Mouse (Mus musculus) megakaryocyte progenitor cell, adult 5-6 weeks (primary cell): ENCODE measurements around the gene Ulk3. TPM values are rescaled to one million over a fixed set of nuclear protein-coding genes. Genes with fewer than 3 reads are reported as not detected.

Source experiments
- ATAC-seq: replicated peaks from 2 replicates; pipeline ENCODE4 v1.8.0; 2016; ENCODE audit warnings: mild to moderate bottlenecking, moderate TSS enrichment, inconsistent platforms; ENCODE audit not compliant: poor library complexity
- total RNA-seq, 2 experiments: library from RNA; stranded (forward) in 1 of 2; stranded (reverse) in 1 of 2; fragments of 157-497, 149-512 nt in 1 of 2; fragments of 200-1000 nt in 1 of 2; gene quantifications; 2 replicates each; pipeline versions ENCODE4 v1.2.3 to v1.2.4; 2015 to 2017

The Ulk3 gene
- total RNA-seq, 2 experiments from 2014 or later, result 1.8 to 4.0 TPM

DNA sequence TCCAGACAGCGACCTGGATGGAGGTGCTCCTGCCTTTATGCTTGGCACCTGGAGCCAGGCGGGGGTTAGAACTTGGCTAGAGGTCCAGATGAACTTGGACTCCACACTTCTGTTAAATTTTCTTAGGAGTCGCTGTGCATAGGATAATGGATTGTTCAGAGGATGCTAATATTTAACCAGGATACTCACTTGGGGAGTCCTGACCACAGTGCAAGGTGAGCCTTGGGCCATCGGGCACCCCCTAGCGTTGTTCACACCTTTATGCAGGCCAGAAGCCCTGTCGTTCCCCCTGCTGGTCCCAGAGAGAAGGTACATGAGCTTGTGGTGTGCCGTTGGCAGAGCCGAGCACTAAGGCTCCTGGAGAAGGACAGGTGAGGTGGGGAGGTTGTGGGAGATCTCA lies 22.4 kb upstream of the Ulk3 start:
- ATAC-seq, result no peak

DNA sequence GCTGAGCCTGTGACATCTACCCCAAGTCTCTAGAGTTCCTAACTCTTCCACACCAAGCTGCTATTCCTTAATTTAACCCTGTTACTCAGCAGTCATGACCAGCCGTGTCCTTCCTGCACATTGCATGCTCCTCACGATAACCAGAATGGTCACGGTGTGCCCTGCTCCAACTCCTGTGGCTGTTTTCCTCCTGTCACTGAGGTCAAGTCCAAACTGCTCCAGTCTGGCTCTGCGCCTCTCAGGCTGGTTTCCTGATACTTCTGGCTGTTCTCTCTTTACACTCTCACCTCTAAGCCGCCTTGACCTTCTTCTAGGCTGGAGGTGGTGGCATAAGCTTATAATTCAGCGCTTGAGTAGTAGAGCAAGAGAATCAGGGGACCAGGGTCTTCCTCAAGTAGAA lies 20.8 kb upstream of the Ulk3 start:
- ATAC-seq, result no peak

DNA sequence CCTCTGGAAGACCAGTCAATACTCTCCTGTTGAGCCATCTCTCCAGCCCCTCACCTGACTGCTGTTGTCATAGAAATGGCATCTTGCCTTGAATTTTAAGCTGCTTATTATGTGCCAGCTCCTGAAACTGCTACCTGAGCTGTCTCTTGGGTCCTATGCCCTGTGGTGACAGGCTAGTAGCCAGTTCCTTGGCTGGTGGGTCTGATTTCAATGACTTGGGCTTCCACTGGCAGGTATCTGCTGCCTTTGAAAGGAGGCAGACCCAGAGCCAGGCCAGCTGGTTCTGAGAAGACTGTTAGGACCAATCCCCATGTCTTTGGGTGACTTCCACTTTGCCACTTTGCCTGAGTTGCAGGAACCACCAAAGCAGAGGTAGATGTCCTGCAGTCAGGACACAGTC lies 14.9 kb upstream of the Ulk3 start:
- ATAC-seq, result no peak

DNA sequence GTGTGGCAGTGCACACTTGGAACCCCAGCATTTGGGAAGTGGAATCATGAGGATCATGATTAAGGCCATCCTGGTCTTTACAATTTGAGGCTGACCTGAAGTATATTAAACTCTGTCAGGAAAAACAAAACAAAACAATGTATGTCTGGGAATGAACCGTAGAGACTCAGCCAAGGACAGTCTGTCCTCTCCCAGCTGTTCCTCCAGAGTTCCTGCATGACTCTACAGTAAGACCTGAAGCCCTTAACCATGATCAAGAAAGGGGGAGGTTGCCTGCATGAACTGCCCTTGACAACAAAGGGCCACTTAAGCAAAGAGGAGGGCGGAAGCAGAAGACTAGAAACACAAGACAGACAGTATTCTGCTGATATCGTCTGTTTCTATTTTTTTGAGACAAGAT lies 13.7 kb upstream of the Ulk3 start:
- no peak for ATAC-seq

DNA sequence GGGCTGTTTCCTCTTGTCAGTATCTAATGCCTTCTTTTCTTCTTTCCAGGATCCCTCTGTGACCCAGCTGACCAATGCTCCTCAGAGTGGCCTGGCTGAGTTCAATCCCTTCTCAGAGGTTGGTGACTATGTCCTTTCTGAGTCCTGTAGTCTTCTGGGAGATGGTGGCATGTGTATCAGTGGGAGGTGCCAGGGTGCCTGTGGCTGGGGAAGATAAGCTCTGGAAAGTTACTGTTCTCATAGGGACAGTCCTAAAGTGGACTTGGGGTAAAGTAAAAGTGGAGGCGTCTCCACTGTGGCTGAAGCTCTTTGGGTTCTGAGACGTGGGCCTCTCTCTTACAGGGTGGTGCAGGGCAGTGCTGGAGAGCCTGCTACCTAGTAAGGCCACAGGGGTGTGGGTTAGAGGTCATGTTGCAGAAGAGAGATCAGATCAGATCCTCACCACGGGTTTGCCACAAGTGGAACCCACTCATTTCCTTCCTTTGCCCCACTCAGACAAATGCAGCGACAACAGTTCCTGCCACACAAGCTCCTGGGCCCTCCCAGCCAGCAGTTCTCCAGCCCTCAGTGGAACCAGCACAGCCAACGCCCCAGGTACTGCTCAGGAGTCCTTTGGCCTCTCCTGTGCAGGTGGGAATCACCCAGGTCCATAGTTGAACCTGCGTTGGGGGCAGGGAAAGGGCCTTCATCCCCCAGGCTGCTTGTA lies 12.0 kb upstream of the Ulk3 start:
- peak; percentile 90 for ATAC-seq

DNA sequence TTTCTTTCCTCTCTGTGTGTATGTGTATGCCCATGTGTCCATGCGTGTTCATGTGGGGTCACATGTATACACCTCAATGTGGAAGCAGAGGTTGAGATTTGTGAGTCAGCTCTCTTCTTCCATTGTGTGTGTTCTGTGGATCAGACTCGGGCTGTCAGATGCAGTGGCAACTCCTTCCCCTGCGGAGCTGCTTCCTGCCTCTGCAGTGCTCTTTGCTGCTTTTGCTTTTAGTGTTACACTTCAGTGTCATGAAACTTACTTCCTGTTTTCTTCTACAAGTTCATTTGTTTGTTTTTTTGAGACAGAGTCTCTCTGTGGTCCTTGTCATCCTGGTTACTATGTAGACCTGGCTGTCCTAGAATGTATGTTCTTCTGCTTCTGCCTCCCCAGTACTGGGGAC lies 4.3 kb upstream of the Ulk3 start:
- ATAC-seq, result no peak

DNA sequence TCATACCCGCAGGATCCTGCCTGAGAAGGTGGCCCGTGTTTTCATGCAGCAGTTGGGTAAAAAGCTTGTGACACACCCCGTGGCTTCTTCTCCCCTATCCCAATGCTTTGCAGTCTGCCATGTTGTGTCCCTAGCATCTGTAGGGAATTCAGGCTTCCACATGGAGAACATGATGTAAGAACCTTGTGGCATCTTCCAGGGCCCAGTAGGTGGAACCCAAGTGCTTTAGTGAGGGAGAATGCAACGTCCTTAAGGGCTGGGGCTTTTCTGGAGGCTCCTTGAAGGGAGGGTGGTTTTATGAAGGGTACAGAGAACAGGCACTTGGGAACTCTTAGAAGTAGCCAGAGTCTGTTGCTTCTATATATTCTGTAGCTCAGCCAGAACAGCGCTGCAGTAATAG lies 1.5 kb downstream of the Ulk3 start:
- no peak for ATAC-seq

DNA sequence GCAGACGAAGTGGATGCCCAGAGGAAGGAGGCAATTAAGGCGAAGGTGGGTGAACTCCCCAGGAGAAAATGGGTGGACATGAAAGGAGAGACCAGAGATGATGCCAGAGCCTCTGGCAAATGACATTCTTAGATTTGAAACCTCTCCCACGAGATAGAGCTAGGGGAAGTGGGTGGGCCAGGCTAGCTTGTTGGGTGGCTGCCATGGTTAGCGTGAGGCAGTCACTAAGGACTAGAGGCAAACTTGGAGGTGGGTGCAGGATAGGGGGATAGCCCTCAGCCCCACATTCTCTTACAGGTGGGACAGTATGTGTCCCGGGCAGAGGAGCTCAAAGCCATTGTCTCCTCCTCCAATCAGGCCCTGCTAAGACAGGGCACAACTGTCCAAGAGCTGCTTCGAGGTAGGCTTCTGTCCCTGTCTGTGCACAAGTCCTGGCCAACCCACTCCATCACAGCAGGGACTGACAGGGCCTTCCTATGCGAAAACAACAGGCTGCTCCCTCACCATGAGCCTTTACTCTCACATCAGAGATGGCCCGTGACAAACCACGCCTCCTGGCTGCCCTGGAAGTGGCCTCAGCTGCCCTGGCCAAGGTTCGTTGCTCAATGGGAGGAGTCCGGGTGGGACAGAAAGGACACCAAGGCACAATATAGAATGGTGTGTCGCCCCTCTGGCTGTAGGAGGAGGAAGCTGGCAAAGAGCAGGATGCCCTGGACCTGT lies 4.4 kb downstream of the Ulk3 start:
- no peak for ATAC-seq

DNA sequence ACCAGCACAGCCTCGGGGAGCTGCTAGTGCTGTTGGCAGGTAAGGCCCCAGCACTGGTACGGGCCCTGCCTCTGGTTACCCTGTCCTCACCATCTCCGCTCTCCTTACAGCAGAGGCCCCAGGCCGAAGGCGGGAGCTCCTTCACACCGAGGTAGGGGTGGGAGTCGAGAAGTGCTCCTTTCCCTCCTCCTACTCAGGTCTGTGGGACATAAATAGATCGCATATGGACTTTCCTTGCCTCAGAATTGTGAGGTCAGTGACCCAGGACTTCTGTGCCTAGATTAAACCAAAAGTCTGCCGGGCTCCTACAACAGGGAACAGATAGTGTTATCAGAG lies 4.9 kb downstream of the Ulk3 start:
- no peak for ATAC-seq

DNA sequence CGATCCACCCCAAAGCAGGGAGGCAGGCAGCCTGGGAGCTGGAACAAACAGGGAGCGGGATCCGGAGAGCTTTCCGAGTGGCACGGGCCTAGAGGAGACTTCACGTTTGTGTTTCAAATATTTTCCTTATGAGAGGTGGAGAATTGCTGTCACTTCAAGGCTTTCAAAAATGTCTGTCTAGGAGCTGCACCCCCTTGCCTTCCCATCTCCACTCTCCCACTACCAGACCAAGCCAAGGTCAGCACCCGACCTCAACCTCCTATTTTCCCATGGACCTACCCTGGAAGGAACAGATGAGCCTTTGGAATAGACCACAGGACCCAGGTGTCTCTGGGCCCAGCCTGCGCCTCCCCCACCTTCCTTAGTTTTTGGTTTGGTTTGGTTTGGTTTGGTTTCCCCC lies 8.0 kb downstream of the Ulk3 start:
- ATAC-seq, result no peak

DNA sequence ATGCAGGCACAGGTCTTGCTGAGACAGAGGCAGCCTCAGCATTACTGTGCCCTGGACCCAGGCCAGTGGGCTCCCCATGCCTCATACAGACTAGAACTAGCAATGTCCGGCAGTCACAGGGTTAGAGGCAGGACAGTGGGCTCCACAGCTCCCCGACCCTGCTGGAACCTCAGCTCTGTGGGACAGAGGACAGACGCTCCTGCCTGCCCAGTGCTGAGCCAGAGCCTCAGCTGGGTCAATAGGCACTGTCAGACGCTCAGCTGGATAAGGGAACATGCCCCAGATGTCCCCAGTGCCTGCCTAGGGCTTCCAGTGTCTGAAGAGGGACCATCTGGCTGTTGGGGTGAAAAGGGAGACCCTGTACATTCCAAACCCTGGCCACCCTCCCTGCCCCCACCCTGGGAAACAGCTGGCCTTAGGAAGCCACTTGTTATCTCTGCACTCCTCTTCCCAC lies 8.7 kb downstream of the Ulk3 start:
- no peak for ATAC-seq

DNA sequence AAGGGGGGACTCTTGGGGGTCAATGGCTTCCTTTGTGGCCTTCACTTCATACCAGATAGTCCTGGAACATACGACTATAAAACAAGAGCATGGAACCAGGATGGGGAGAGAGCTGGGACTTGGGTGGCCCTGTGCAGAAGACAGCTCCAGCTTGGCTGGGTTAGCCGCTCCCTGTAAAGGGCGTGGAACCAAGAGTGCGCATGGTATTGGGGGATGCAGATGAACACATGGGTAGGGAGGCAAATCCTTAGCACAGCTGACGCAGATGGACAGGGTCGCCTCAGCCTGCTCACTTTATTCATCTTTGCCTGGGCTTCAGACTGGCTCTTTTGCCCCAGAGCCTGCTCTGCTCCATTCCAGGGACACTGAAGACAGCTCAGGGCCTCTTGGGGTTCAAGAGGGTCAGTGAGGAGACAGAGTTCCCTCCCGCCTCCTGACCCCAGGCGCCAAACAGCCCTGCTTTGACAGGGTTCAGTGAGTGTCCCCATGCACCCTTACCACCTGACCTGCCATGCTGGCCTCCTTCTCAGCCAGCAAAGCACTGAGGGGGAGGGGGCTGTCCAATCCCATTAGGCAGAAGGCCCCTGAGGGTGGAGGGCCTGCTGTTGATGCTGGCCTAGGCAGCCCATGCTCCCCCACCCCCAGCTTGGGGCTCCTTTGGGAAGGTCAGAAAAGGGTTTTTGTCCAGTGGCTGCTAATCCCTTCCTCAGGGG lies 9.8 kb downstream of the Ulk3 start:
- no peak for ATAC-seq

DNA sequence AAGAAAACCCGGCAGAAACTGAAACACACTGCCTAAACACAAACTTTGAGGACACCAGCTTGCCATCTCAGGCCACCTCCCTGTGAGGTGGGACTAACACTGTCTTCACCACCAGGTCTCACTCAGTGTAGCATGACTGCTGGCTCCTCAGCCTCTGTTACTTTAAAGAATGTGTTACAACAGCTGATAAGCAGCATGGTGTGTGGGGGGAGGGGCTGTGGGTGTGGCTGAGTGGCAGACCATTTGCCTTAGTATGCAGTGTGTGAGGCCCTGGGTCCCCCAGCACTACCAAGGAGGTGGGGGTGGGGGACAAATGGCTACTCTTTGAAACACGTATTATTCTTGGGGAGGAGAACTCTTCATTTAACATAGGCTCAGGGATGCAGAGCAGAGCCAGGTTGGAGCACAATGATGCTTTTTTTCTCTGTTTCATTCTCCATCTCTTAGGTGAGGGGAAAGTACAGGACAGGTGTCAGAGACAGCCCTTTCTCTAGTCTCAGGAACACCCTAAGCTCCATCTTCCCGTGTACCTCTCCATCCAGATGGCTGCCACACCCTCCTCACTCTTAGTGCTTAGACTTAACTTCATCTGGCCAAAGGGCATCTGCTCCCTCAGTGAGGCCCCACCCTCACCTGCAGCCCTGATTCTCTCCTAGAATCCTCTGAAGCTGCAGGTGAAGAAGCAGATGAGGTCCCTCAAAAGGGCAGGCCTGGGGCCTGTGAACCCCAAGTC lies 11.5 kb downstream of the Ulk3 start:
- ATAC-seq, result 0 out of 2 replicates have a peak, but pooled peaks have one; percentile 37

DNA sequence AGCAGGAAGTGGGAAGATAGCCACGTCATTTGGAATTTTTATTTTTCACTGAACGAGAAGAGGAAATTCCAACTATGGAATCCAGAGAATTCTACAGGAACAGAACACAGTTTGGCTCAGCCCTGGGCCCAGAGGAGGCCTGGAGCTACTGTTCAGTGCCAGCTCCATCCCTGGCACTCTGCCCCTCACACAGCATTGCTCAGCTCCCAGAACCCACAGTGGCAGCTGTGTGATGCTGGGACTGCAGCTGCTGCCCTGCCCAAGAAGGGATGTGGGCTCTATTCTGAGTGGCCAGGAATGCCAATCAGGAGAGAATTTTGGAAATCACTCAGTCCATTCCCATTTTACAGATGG lies 12.1 kb downstream of the Ulk3 start:
- ATAC-seq, result no peak

DNA sequence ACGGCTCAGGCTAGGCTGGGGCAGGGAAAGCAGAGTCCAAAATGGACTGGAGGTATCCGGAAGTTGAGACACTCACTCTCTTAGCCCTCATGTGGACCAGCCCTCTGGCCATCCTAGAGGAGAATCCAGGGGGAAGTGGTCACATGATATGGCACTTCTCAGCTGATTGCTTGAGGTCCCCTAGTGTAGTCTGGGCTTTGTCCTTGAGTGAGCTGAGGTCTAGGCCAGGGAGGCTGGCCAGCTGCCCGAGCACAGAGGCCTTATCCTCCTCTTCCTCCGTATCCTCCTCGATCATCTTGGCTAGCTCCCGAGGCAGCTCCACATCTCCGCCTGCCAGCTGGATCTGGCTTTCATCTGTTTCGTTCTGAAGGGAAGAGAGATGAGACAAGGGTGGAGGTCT lies 12.8 kb downstream of the Ulk3 start:
- ATAC-seq, result no peak

DNA sequence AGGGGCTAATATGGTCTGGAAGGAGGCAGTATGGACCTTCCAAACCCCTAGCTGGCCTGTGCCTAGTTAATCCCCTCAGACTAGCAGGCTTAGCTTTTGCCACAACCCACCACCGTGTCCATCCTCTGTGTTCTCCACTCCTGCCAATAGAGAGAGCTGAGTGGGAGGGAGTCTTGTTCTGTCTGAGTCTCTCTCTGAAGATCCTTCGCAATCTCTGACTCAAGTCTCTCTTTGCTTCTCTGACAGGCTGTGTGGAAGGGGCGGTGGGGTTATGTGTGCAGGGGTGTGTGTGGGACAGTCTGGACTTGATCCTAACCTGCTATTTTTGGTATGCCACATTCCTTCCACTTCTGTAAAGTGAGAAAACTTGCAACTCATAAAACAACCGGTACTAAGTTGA lies 15.6 kb downstream of the Ulk3 start:
- no peak for ATAC-seq

DNA sequence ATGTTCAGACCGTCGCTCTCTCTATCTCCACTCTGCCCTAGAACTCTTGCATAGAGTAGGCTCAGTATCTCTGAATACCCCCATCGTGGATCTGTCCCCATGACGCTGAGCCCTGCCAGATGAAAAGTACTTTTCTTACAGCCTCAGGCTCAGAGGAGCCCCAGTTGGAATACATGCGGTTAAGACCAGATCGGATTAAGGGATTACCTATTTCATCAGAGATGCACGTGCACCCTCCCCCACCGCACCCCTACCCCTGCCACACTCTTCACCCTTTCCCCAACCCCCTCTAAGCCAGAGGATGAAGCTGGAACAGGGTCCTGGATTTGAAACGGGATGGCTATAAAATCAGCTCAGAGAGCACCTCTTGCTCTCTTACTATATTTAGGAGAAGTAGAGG lies 16.3 kb downstream of the Ulk3 start:
- no peak for ATAC-seq

DNA sequence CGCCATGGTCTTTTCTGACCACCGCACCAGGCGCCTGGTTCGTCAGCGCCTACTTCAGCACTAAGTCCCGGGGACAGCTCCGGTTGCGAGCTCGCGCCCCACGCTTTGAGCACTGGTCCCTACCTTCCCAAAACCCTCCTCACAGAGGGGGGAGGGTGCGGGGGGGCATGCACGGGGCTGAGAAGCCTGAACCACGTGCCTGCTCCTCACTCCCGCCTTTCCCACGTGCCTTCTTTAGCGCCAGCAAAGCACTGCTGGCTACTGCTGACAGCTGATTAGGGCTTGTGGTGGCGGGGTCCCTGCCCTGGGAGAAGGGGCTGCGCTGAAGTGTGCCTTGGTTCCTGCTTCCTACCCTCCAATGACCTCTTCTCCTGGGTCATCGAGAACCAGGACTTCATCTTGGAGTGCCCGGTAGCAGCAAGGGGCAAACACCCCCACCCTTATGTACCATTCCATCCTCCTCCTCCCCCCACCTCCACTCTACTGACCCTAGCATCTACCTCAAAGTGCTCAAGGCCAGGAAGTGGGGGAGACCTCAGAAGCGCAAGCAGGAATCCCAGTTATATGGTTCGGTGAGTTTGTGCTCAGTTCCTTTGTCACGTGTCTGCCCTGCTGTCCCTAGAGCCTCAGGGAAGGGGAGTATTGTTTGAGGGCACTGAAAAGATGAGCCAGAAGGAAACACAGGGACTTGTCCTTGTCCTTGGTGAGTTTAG lies 17.0 kb downstream of the Ulk3 start, which contains the start of gene Cplx3:
Cplx3 (minus strand) TSS at position 143 of the 713 bp plus-strand sequence.
- peak; percentile 89 for ATAC-seq

DNA sequence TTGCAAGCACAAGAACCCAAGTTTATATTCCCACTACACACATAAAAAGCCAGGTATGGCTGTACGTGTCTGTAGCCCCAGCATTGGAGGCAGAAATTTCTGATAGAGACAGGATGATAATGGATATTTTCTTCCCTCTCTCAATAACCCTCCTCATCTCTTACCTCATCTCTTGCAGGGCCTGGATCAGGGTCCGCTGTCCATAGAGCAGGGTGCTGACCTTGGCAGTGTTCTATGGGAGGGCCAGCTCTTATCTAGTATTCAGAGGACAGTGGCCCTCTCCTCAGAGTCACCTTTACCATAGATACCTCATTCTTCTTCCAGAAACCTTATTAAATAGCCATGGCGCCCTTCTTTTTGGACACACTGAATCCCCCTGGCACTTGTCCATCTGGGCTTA lies 20.6 kb downstream of the Ulk3 start:
- ATAC-seq, result 0 out of 2 replicates have a peak, but pooled peaks have one; percentile 30

DNA sequence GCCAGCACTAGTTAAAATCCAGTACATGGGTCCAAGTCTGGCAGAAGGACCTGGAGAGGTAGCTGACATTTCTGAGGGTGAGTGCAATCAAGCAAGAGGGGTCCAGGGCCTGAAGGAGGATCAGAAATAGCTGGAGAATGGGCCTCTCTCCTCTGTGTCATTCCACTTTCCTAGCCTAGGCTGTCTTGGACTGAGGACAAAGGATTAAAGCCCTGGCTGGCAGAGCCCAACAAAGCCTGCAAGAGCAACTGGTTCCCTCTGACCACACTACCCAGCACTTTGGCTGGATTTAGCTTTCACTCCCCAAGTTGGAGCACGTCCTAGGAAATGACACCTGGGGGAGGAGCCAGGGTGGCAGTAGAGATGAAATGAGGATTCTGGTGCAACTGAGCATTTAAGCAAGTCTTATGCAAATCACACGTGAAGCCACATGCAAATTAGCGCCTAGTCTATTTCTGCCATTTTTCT lies 21.1 kb downstream of the Ulk3 start:
- no peak for ATAC-seq

DNA sequence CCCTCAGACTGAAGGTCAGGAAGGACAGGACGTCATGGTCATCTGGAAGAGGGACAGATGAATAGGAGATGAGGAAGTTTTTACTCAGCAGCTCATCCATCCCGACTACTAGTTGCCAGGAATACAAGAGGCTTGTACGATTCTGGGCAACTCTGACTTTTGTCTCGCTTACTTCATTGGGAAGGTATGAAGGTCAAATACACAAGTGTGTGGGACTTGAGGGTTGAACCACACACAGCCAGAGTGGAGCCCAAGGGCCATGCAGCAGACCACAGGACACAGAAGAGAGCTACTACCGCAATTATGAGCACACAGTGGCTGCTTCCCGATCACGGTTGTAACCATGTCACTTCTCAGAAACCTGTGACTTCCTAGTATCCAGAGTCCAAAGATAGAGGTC lies 23.3 kb downstream of the Ulk3 start:
- ATAC-seq, result no peak
